Mouse (Mus musculus): ENCODE results near the gene Mta2. TPM values are rescaled to one million over a fixed set of nuclear protein-coding genes. Genes with fewer than 3 reads are reported as not detected.

Mta2 gene
- polyA plus RNA-seq, 2 experiments = 43.8 to 76.5 TPM

DNA sequence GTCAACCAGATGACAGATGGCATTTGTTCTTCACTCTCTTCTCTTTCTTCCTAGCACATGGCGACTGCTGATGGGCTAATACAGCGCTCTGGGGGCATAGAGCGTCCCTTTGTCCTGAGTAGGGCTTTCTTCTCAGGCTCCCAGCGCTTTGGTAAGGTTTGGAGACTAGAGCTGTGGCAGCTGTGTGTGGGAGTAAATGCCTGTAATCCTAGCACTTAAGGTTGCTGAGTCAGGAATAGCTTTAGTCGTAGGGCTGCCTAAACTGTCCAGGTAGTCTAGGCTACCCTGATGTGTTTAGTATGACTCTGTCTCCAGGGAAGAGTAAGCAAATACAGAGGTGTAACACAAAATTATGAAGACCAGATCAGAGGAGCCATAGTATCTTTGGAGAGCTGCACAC, 29.9 kb upstream of the Mta2 start:
- DNase-seq (ENCODE audit: low spot score) (no peak), ATAC-seq (ENCODE audit: low FRiP score, low read depth) (no peak)
- H3K36me3 ChIP-seq (ENCODE audit: control insufficient read depth, insufficient read depth, low read length) = peaks cover 98% of the 10 kb centered on the region
- TF ChIP-seq POLR2A (IDR thresholded peaks at IDR 0.05; ENCODE audit: borderline replicate concordance, extremely low read depth, insufficient read depth, insufficient read length) = no peak
- no peak overlapping the region for H3K27ac ChIP-seq (replicated peaks; ENCODE audit: low read depth, low read length)
- 95% methylated on average over 5 of the region's 5 CpGs for WGBS
- H3K4me1 ChIP-seq (ENCODE audit: control insufficient read depth, insufficient read depth, low read length) = no peaks in the 10 kb centered on the region
- no peak overlapping the region for H3K9ac ChIP-seq (ENCODE audit: low read depth, low read length, severe bottlenecking)
- H3K27me3 ChIP-seq (ENCODE audit: control insufficient read depth, insufficient read depth, low read length) = no peaks in the 10 kb centered on the region
- no peaks in the 10 kb centered on the region for H3K9me3 ChIP-seq (ENCODE audit: control insufficient read depth, low read length)
- H3K4me2 ChIP-seq (replicated peaks; ENCODE audit: low read depth, low read length, severe bottlenecking) = no peak overlapping the region
- no peak overlapping the region for H3K4me3 ChIP-seq (replicated peaks; ENCODE audit: low read length)

DNA sequence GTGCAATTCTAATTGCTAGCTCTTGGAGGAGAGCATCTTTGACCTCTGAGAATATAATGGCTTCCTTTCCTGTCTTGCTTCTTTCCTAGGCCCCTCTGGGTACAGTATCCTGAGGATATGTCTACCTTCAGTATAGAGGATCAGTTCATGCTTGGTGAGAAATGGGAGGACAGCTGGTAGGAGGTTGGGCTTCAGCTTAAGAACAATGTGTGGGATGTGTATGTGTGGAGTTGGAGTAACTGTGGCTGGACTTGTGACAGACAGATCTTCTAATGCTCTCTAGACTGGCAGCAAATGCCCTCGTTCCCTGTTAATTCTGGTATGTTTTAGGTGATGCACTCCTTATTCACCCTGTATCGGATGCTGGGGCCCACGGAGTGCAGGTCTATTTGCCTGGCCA, 27.5 kb upstream of the Mta2 start:
- Histone ChIP-seq H3K4me2 (replicated peaks; ENCODE audit: low read depth, low read length, severe bottlenecking) (no peak overlapping the region), H3K9ac (ENCODE audit: low read depth, low read length, severe bottlenecking) (no peak overlapping the region), H3K9me3 (ENCODE audit: control insufficient read depth, low read length) (no peaks in the 10 kb centered on the region), H3K4me3 (replicated peaks; ENCODE audit: low read length) (no peak overlapping the region), H3K27me3 (ENCODE audit: control insufficient read depth, insufficient read depth, low read length) (no peaks in the 10 kb centered on the region), H3K36me3 (ENCODE audit: control insufficient read depth, insufficient read depth, low read length) (peaks cover 83% of the 10 kb centered on the region), H3K4me1 (ENCODE audit: control insufficient read depth, insufficient read depth, low read length) (no peaks in the 10 kb centered on the region), H3K27ac (replicated peaks; ENCODE audit: low read depth, low read length) (no peak overlapping the region)
- no peak for DNase-seq (ENCODE audit: low spot score)
- TF ChIP-seq POLR2A (IDR thresholded peaks at IDR 0.05; ENCODE audit: borderline replicate concordance, extremely low read depth, insufficient read depth, insufficient read length) = no peak
- ATAC-seq (ENCODE audit: low FRiP score, low read depth) = no peak
- 93% methylated on average over 3 of the region's 3 CpGs for WGBS

DNA sequence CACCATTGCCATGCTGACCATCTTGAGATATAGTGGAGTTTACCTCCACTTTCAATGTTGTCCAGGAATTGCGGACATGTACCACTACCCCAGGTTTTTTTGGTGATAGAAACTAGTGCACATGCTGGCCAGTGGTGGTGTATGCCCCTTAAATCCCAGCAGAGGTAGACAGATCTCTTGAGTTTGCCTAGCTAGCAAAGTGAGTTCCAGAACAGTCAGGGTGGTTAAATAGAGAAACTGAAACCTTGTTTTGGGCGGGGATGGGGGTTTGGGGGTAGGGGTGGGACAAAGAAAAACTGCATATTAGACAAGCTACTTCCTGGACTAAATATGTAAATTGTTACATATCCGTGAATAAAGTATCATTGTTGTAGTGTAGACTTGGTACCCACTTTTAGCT, 22.7 kb upstream of the Mta2 start:
- Histone ChIP-seq H3K4me2 (replicated peaks; ENCODE audit: low read depth, low read length, severe bottlenecking) (no peak overlapping the region), H3K4me1 (ENCODE audit: control insufficient read depth, insufficient read depth, low read length) (peaks cover 13% of the 10 kb centered on the region), H3K9ac (ENCODE audit: low read depth, low read length, severe bottlenecking) (no peak overlapping the region), H3K27me3 (ENCODE audit: control insufficient read depth, insufficient read depth, low read length) (no peaks in the 10 kb centered on the region), H3K9me3 (ENCODE audit: control insufficient read depth, low read length) (no peaks in the 10 kb centered on the region), H3K27ac (replicated peaks; ENCODE audit: low read depth, low read length) (no peak overlapping the region), H3K36me3 (ENCODE audit: control insufficient read depth, insufficient read depth, low read length) (peaks cover 39% of the 10 kb centered on the region), H3K4me3 (replicated peaks; ENCODE audit: low read length) (no peak overlapping the region)
- TF ChIP-seq POLR2A (IDR thresholded peaks at IDR 0.05; ENCODE audit: borderline replicate concordance, extremely low read depth, insufficient read depth, insufficient read length) = no peak
- no peak for DNase-seq (ENCODE audit: low spot score)
- no peak for ATAC-seq (ENCODE audit: low FRiP score, low read depth)
- 91% methylated on average over 3 of the region's 3 CpGs for WGBS

DNA sequence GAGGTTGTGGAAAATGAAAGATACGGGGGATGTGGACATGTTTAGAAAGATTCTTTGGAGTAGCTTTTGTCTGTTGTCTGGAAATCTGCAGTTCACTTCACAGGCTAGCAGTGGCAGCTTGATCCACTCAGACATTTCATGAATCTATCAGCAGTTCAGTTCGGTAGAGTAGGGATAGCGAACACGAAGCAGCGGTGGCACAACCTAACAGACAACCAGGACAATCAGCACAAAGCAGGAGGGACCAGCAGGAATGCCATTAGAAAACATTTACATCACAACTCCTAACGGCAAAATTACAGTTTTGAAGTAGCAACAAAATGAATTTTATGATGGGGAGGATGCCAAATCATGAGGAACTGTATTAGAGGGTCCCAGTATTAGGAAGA, 22.0 kb upstream of the Mta2 start:
- peak overlapping the region; percentile 77; the same call in 1 of the 2 replicates for H3K9ac ChIP-seq (ENCODE audit: low read depth, low read length, severe bottlenecking)
- no peaks in the 10 kb centered on the region for H3K9me3 ChIP-seq (ENCODE audit: control insufficient read depth, low read length)
- peaks cover 13% of the 10 kb centered on the region for H3K4me1 ChIP-seq (ENCODE audit: control insufficient read depth, insufficient read depth, low read length)
- peak overlapping the region; percentile 79 for H3K4me3 ChIP-seq (replicated peaks; ENCODE audit: low read length)
- peak overlapping the region; percentile 91 for H3K4me2 ChIP-seq (replicated peaks; ENCODE audit: low read depth, low read length, severe bottlenecking)
- DNase-seq (ENCODE audit: low spot score) (no peak), ATAC-seq (ENCODE audit: low FRiP score, low read depth) (no peak)
- TF ChIP-seq POLR2A (IDR thresholded peaks at IDR 0.05; ENCODE audit: borderline replicate concordance, extremely low read depth, insufficient read depth, insufficient read length) = no peak
- WGBS = 72% methylated on average over 6 of the region's 6 CpGs
- peaks cover 32% of the 10 kb centered on the region for H3K36me3 ChIP-seq (ENCODE audit: control insufficient read depth, insufficient read depth, low read length)
- peak overlapping the region; percentile 86 for H3K27ac ChIP-seq (replicated peaks; ENCODE audit: low read depth, low read length)
- no peaks in the 10 kb centered on the region for H3K27me3 ChIP-seq (ENCODE audit: control insufficient read depth, insufficient read depth, low read length)

DNA sequence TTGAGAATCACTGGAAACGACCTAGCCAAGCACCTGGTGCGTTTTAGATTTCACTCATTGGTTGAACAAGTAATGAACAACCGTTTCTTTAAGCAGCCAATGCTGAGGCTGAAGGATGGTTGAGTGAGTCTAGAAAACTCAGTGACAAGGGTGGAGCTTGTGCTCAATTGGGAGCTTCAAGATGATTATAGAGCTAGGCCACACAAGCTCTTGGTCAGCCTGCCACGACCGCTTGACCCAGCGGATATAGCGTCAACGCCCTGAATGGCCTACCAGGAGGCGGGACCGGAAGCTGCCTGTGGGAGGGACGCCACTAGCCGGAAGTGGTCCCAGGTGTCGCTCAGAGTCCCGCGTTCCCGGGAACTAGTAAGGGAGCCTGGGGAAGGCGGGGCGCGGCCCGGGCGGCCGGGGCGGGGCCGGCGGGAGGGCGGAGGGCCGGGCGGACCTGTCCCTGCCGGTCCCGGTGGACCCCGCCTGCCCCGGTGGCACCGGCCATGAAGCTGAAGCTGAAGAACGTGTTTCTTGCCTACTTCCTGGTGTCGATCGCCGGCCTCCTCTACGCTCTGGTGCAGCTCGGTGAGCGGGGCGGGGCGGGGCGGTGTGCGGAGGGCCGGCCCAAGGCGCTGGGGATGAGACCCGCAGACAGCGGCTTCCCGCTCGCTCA, 21.5 kb upstream of the Mta2 start, which contains the start of gene B3gat3:
TSS of gene B3gat3 (plus strand) at position 302 of the 664 bp plus-strand sequence.
- 4% methylated on average over 30 of the region's 50 CpGs for WGBS
- H3K36me3 ChIP-seq (ENCODE audit: control insufficient read depth, insufficient read depth, low read length) = peaks cover 29% of the 10 kb centered on the region
- peak within 1 kb of the TSS; percentile 86 for H3K27ac ChIP-seq (replicated peaks; ENCODE audit: low read depth, low read length)
- H3K4me1 ChIP-seq (ENCODE audit: control insufficient read depth, insufficient read depth, low read length) = peaks cover 13% of the 10 kb centered on the region
- peak; percentile 57; the same call in 1 of the 2 replicates for TF ChIP-seq POLR2A (IDR thresholded peaks at IDR 0.05; ENCODE audit: borderline replicate concordance, extremely low read depth, insufficient read depth, insufficient read length)
- peak within 1 kb of the TSS; percentile 79 for H3K4me3 ChIP-seq (replicated peaks; ENCODE audit: low read length)
- H3K4me2 ChIP-seq (replicated peaks; ENCODE audit: low read depth, low read length, severe bottlenecking) = peak within 1 kb of the TSS; percentile 91
- H3K9ac ChIP-seq (ENCODE audit: low read depth, low read length, severe bottlenecking) = peak within 1 kb of the TSS; percentile 77
- ATAC-seq (ENCODE audit: low FRiP score, low read depth) (peak; percentile 97), DNase-seq (ENCODE audit: low spot score) (peak; percentile 93)
- H3K27me3 ChIP-seq (ENCODE audit: control insufficient read depth, insufficient read depth, low read length) = no peaks in the 10 kb centered on the region
- no peaks in the 10 kb centered on the region for H3K9me3 ChIP-seq (ENCODE audit: control insufficient read depth, low read length)
